In genomic region chr3:88771189-88771940, GRCm38 (mm10) we compare ENCODE assay signal across 8 mouse cellular contexts. TPM values are rescaled to one million over a fixed set of nuclear protein-coding genes. Genes with fewer than 3 reads are reported as not detected.
DNase-seq lines count a peak whose midpoint lies in the region; ATAC-seq and TF ChIP-seq lines count a peak whose summit lies in the region.
"Not testable (repeated sequence)": the region's sequence is repeated elsewhere in the genome, so short reads cannot be mapped to it uniquely, and the experiment has no call there.

No protein-coding gene starts in this region.

- not testable (repeated sequence) for TF ChIP-seq RAD21 in MEL (IDR thresholded peaks at IDR 0.05; ENCODE audit: low read depth, low read length)

- peak overlapping the region; percentile 57 for H3K4me2 ChIP-seq in liver, embryonic 14.5 days (ENCODE audit: low read depth)
- H3K4me2 ChIP-seq in stomach, embryonic 14.5 days (replicated peaks; ENCODE audit: low read depth, low read length), result peak overlapping the region; percentile 36

- H3K9ac ChIP-seq in MEL (ENCODE audit: control insufficient read depth, low read depth, low read length, poor library complexity, severe bottlenecking), result peak overlapping the region; percentile 32
- not testable (repeated sequence) for H3K9ac ChIP-seq in liver, embryonic 14.5 days (replicated peaks); stomach, embryonic 14.5 days (replicated peaks; ENCODE audit: low read depth, low read length)

- not testable (repeated sequence) for H3K4me1 ChIP-seq in MEL (ENCODE audit: control insufficient read depth in 1 of 2, insufficient read depth in 2 of 2, low read length in 2 of 2); liver, embryonic 14.5 days (replicated peaks; ENCODE audit: control insufficient read depth in 2 of 2, insufficient read depth in 2 of 2, low read length in 1 of 2); stomach, embryonic 14.5 days (ENCODE audit: control insufficient read depth, insufficient read depth, low read length)

- not testable (repeated sequence) for TF ChIP-seq CTCF in MEL (IDR thresholded peaks at IDR 0.05 in 2 of 3, conservative IDR thresholded peaks at IDR 0.05 in 1 of 3; ENCODE audit: control insufficient read depth in 1 of 3, insufficient read depth in 1 of 3, low read depth in 2 of 3, low read length in 3 of 3, poor library complexity in 1 of 3, severe bottlenecking in 1 of 3); liver, embryonic 14.5 days (IDR thresholded peaks at IDR 0.05; ENCODE audit: low read depth)

- TF ChIP-seq POLR2A in MEL (IDR thresholded peaks at IDR 0.05; ENCODE audit: control insufficient read depth in 1 of 2, insufficient read depth in 1 of 2, low read depth in 1 of 2, low read length in 2 of 2, poor library complexity in 1 of 2), result not testable (repeated sequence)

- H3K79me2 ChIP-seq in MEL (ENCODE audit: control insufficient read depth, insufficient read depth, low read length, poor library complexity), result not testable (repeated sequence)

- WGBS in liver, embryonic 14.5 days (ENCODE audit: insufficient replicate concordance), result 3% methylated on average over 20 of the region's 28 CpGs
- WGBS in stomach, embryonic 14.5 days, result 3% methylated on average over 22 of the region's 28 CpGs

- not testable (repeated sequence) for H3K36me3 ChIP-seq in MEL (ENCODE audit: control insufficient read depth in 1 of 2, insufficient read depth in 2 of 2, low read length in 2 of 2); liver, embryonic 14.5 days (replicated peaks; ENCODE audit: control insufficient read depth, insufficient read depth, low read depth); stomach, embryonic 14.5 days (ENCODE audit: control insufficient read depth, insufficient read depth, low read length)

- peak overlapping the region; percentile 42 to 68 for H3K4me3 ChIP-seq in MEL (ENCODE audit: control insufficient read depth in 1 of 2, insufficient read depth in 1 of 2, low read depth in 2 of 2, low read length in 2 of 2)
- H3K4me3 ChIP-seq in liver, embryonic 14.5 days (ENCODE audit: insufficient read depth in 1 of 2, low read depth in 2 of 2, low read length in 2 of 2), result peak overlapping the region; percentile 18 to 44
- peak overlapping the region; percentile 17; the same call in 1 of the 2 replicates for H3K4me3 ChIP-seq in stomach, embryonic 14.5 days (ENCODE audit: low read depth, low read length)

- not testable (repeated sequence) for H3K9me3 ChIP-seq in MEL (replicated peaks; ENCODE audit: insufficient read depth, low read length); liver, embryonic 14.5 days (ENCODE audit: control insufficient read depth, low read length); stomach, embryonic 14.5 days (ENCODE audit: control insufficient read depth, low read depth, low read length)

- DNase-seq in MEL (ENCODE audit: low read depth, low spot score), result peak; percentile 79
- peak; percentile 76 for DNase-seq in cerebellum, adult 8-10 months
- DNase-seq in forelimb bud, embryonic 11.5 days (ENCODE audit: low read depth, low spot score), result peak; percentile 44
- DNase-seq in heart, postnatal 4 days, result peak; percentile 64
- DNase-seq in layer of hippocampus, adult 18-20 months (ENCODE audit: low spot score in 2 of 2), result peak; percentile 78 to 85
- not testable (repeated sequence) for DNase-seq in liver, embryonic 14.5 days (ENCODE audit: low read depth in 3 of 3, low spot score in 3 of 3)

- TF ChIP-seq EP300 in MEL (IDR thresholded peaks at IDR 0.05; ENCODE audit: low read depth in 1 of 2, low read length in 2 of 2); liver, embryonic 14.5 days (IDR thresholded peaks at IDR 0.05; ENCODE audit: low read depth): not testable (repeated sequence)

- not testable (repeated sequence) for H3K27me3 ChIP-seq in MEL (ENCODE audit: control insufficient read depth in 1 of 2, insufficient read depth in 2 of 2, low read length in 2 of 2); liver, embryonic 14.5 days (ENCODE audit: control insufficient read depth, insufficient read depth, low read length); stomach, embryonic 14.5 days (ENCODE audit: control insufficient read depth, insufficient read depth, low read length)

- peak; percentile 45 for ATAC-seq in liver, embryonic 14.5 days (ENCODE audit: insufficient read depth)
- ATAC-seq in monocyte, adult 5-6 weeks (replicated peaks; ENCODE audit: insufficient number of reproducible peaks, low FRiP score, low TSS enrichment, poor library complexity, severe bottlenecking), result peak; percentile 44
- peak; percentile 86 for ATAC-seq in stomach, embryonic 14.5 days (ENCODE audit: insufficient number of reproducible peaks, insufficient read depth, low FRiP score, low read depth)

- H3K27ac ChIP-seq in MEL (ENCODE audit: control insufficient read depth, low read depth, low read length), result peak overlapping the region; percentile 40
- H3K27ac ChIP-seq in liver, embryonic 14.5 days, result not testable (repeated sequence)
- H3K27ac ChIP-seq in stomach, embryonic 14.5 days (ENCODE audit: low read length), result peak overlapping the region; percentile 15; the same call in 1 of the 2 replicates

TF ChIP-seq in MEL, 35 proteins besides CTCF, POLR2A, EP300 and RAD21:
- TF ChIP-seq NELFE (IDR thresholded peaks at IDR 0.05; ENCODE audit: low read depth, low read length), result peak; percentile 44; the same call in 1 of the 2 replicates
- 0 out of 2 replicates have a peak, but pooled peaks have one; percentile 7 for TF ChIP-seq ETS1 (IDR thresholded peaks at IDR 0.05; ENCODE audit: low read depth, low read length)
- TF ChIP-seq MAX (IDR thresholded peaks at IDR 0.05; ENCODE audit: low read length), result 0 out of 2 replicates have a peak, but pooled peaks have one; percentile 21
- 0 out of 2 replicates have a peak, but pooled peaks have one; percentile 21 for TF ChIP-seq TBP (IDR thresholded peaks at IDR 0.05; ENCODE audit: low read depth, low read length)

RNA-seq across cellular contexts. Expression of gene Syt11, which starts 3.6 kb away (rescaled TPM):
- 0.19 and 0.56 TPM in 2 replicates for total RNA-seq in MEL (2012; rRNA removed)
- polyA plus RNA-seq in MEL (2012; ENCODE audit: insufficient read depth in 1 of 2, insufficient read length in 2 of 2, low read depth in 1 of 2, low replicate concordance in 2 of 2, missing spikeins in 1 of 2), result 1 to 10 TPM in 1 of 2 experiments, not detected in 1; 1.4 TPM
- total RNA-seq in heart, postnatal 4 days (2021), result 1 to 10 TPM; 5.0 to 7.1 TPM
- 100 to 1,000 TPM; 501 to 519 TPM for total RNA-seq in layer of hippocampus, adult 18-20 months (2021)
- 0.35 and 0.55 TPM in 2 replicates for polyA plus RNA-seq in liver, embryonic 14.5 days (2012; rRNA removed)
- polyA plus RNA-seq in liver, embryonic 14.5 days (2014; fragmentation: Nextera tagmentation; extraction: Ambion mirVana), result 0.47 and 0.57 TPM in 2 replicates
- total RNA-seq in monocyte, adult 5-6 weeks (2017), result 3.3 to 9.0 TPM (median 3.9 TPM) in 3 replicates
- 27.7 and 29.3 TPM in 2 replicates for polyA plus RNA-seq in stomach, embryonic 14.5 days (2014; fragmentation: Nextera tagmentation; extraction: Ambion mirVana)

RNA-seq across cellular contexts. Expression of gene Rit1, which starts 54.7 kb away (rescaled TPM):
- total RNA-seq in MEL (2012; rRNA removed), result 28.7 and 38.6 TPM in 2 replicates
- polyA plus RNA-seq in MEL (2012; ENCODE audit: insufficient read depth in 1 of 2, insufficient read length in 2 of 2, low read depth in 1 of 2, low replicate concordance in 2 of 2, missing spikeins in 1 of 2), result 10 to 100 TPM in 1 of 2 experiments, not detected in 1; 34.1 TPM
- total RNA-seq in heart, postnatal 4 days (2021), result 10 to 100 TPM; 43.4 to 48.0 TPM
- total RNA-seq in layer of hippocampus, adult 18-20 months (2021), result 10 to 100 TPM; 37.7 to 43.0 TPM
- 15.8 and 20.3 TPM in 2 replicates for polyA plus RNA-seq in liver, embryonic 14.5 days (2012; rRNA removed)
- polyA plus RNA-seq in liver, embryonic 14.5 days (2014; fragmentation: Nextera tagmentation; extraction: Ambion mirVana), result 30.6 and 31.6 TPM in 2 replicates
- total RNA-seq in monocyte, adult 5-6 weeks (2017), result 49.6 to 61.6 TPM (median 59.0 TPM) in 3 replicates
- 63.4 and 73.9 TPM in 2 replicates for polyA plus RNA-seq in stomach, embryonic 14.5 days (2014; fragmentation: Nextera tagmentation; extraction: Ambion mirVana)

Comparison
In these comparisons a context has a peak if more than half of its experiments do, and no peak if none do; other contexts are left out.
1. RNA of gene Syt11, which starts 3.6 kb away (total RNA-seq): 501 to 519 TPM in layer of hippocampus, adult 18-20 months; 5.0 to 7.1 TPM in heart, postnatal 4 days, 3.3 to 9.0 TPM in monocyte, adult 5-6 weeks and 0.19 to 0.56 TPM in MEL; every median in the first group is over 10 times any median in the second.
2. Peak in every context shown above with its lines, with median percentiles within 50 percentile points of each other: H3K4me3 ChIP-seq and ATAC-seq.